Mouse (Mus musculus) small intestine, adult 2 months (tissue): ENCODE data around the gene C1s1.
A peak's percentile ranks its signal among the peaks of the same experiment; 100 is the strongest.

Source experiments
- CTCF ChIP-seq: fragments of 200-500 bp; IDR thresholded peaks from 2 replicates; pipeline ENCODE4 v1.5.1; 2012; ENCODE audit warnings: low read depth, mild to moderate bottlenecking, control low read depth, inconsistent platforms, low read length, moderate library complexity, mixed read lengths; ENCODE audit not compliant: insufficient replicate concordance, insufficient read length; ENCODE audit errors: extremely low read depth
- POLR2A ChIP-seq: fragments of 200-500 bp; IDR thresholded peaks from 2 replicates; pipeline ENCODE4 v1.6.1; 2012; ENCODE audit warnings: low read depth, mild to moderate bottlenecking, control low read depth, inconsistent platforms, low read length, moderate library complexity

DNA sequence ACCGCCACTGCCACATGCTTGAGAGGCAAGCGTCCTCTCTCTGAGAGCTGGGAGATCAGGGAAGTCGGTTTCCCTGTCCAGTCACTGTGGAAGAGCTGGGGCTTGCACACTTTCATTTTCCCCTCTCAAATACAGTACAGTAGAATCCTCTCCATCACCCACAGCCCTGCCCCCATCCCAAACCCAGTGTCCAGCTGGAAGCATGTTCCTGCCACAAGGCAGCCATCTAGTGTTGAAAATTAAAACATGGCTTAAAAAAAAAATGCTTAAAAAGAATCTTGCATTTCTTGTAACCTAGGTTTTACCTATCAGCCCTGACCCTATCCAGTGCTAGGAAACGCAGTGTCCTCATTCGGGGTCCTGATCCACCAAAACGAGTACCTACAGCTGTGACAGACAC is 2.3 kb upstream of the C1s1 start:
- peak; percentile 24; the same call in 1 of the 2 replicates for TF ChIP-seq CTCF
- no peak for TF ChIP-seq POLR2A
